Mouse (Mus musculus) MEL (cell line): ENCODE measurements around the gene Plekhm3. TPM values are rescaled to one million over a fixed set of nuclear protein-coding genes. Genes with fewer than 3 reads are reported as not detected.

Experiments
- DNase-seq: peaks from one replicate; pipeline ENCODE4 v3.0.0; 2011; ENCODE audit warnings: low read depth, low spot score
- H3K27ac ChIP-seq: 2 replicates; pipeline ENCODE4 v1.5.1; 2012; ENCODE audit warnings: low read depth, mild to moderate bottlenecking, control low read depth, low read length, moderate library complexity; ENCODE audit not compliant: control insufficient read depth
- H3K27me3 ChIP-seq, 2 experiments: fragments of 150-350 bp in 1 of 2; sonication (generic) in 1 of 2; 2 replicates each; pipeline ENCODE4 v1.6.1; 2012; ENCODE audit warnings: low read length in 2 of 2, mild to moderate bottlenecking in 2 of 2, improper control_type of control experiment in 1 of 2, moderate library complexity in 1 of 2; ENCODE audit not compliant: insufficient read depth in 2 of 2, control insufficient read depth in 1 of 2
- H3K36me3 ChIP-seq, 2 experiments: 2 replicates each; pipeline ENCODE4 v1.6.1; 2012 to 2014; ENCODE audit warnings: low read length in 2 of 2, improper control_type of control experiment in 1 of 2, inconsistent platforms in 1 of 2, mild to moderate bottlenecking in 1 of 2; ENCODE audit not compliant: insufficient read depth in 2 of 2, control insufficient read depth in 1 of 2
- H3K4me1 ChIP-seq, 2 experiments: fragments of 150-350 bp in 1 of 2; sonication (generic) in 1 of 2; 2 replicates each; pipeline ENCODE4 v1.6.1; 2012; ENCODE audit warnings: low read length in 2 of 2, improper control_type of control experiment in 1 of 2, mild to moderate bottlenecking in 1 of 2; ENCODE audit not compliant: insufficient read depth in 2 of 2, control insufficient read depth in 1 of 2
- H3K4me3 ChIP-seq, 2 experiments: fragments of 150-350 bp in 1 of 2; sonication (generic) in 1 of 2; 2 replicates each; pipeline ENCODE4 v1.5.1; 2012; ENCODE audit warnings: low read depth in 2 of 2, low read length in 2 of 2, mild to moderate bottlenecking in 2 of 2, moderate library complexity in 2 of 2, control low read depth in 1 of 2, improper control_type of control experiment in 1 of 2; ENCODE audit not compliant: control insufficient read depth in 1 of 2, insufficient read depth in 1 of 2
- H3K79me2 ChIP-seq: 2 replicates; pipeline ENCODE4 v1.6.1; 2012; ENCODE audit warnings: mild to moderate bottlenecking, low read length, moderate library complexity; ENCODE audit not compliant: control insufficient read depth, poor library complexity, insufficient read depth
- H3K9ac ChIP-seq: 2 replicates; pipeline ENCODE4 v1.6.1; 2012; ENCODE audit warnings: low read depth, mild to moderate bottlenecking, control low read depth, low read length, moderate library complexity; ENCODE audit not compliant: control insufficient read depth, poor library complexity, severe bottlenecking
- H3K9me3 ChIP-seq: fragments of 150-350 bp; sonication (generic); replicated peaks from 2 replicates; pipeline ENCODE4 v1.6.1; 2012; ENCODE audit warnings: mild to moderate bottlenecking, low read length, improper control_type of control experiment, moderate library complexity; ENCODE audit not compliant: insufficient read depth
- E2F4 ChIP-seq: IDR thresholded peaks from 2 replicates; pipeline ENCODE4 v1.6.1; 2011; ENCODE audit warnings: low read depth, low read length, improper control_type of control experiment, borderline replicate concordance
- EP300 ChIP-seq, 2 experiments: IDR thresholded peaks; 2 replicates each; pipeline ENCODE4 v1.6.1; 2011; ENCODE audit warnings: improper control_type of control experiment in 2 of 2, low read length in 2 of 2, low read depth in 1 of 2, mild to moderate bottlenecking in 1 of 2
- HCFC1 ChIP-seq: IDR thresholded peaks from 2 replicates; pipeline ENCODE4 v1.6.1; 2012; ENCODE audit warnings: low read depth, mild to moderate bottlenecking, inconsistent platforms, low read length, improper control_type of control experiment, moderate library complexity
- JUND ChIP-seq: IDR thresholded peaks from 2 replicates; pipeline ENCODE4 v1.6.1; 2011; ENCODE audit warnings: low read depth, mild to moderate bottlenecking, improper control_type of control experiment, low read length
- KAT2A ChIP-seq: conservative IDR thresholded peaks from 2 replicates; pipeline ENCODE4 v1.6.1; 2012; ENCODE audit warnings: low read depth, low read length, improper control_type of control experiment, inconsistent platforms
- MAFK ChIP-seq: IDR thresholded peaks from 2 replicates; pipeline ENCODE4 v1.6.1; 2011; ENCODE audit warnings: low read depth, mild to moderate bottlenecking, low read length, improper control_type of control experiment, borderline replicate concordance
- MAX ChIP-seq: IDR thresholded peaks from 2 replicates; pipeline ENCODE4 v1.6.1; 2011; ENCODE audit warnings: low read length, improper control_type of control experiment
- MYC ChIP-seq: IDR thresholded peaks from 2 replicates; pipeline ENCODE4 v1.6.1; 2011; ENCODE audit warnings: low read depth, mild to moderate bottlenecking, low read length, improper control_type of control experiment, moderate library complexity
- NELFE ChIP-seq: IDR thresholded peaks from 2 replicates; pipeline ENCODE4 v1.6.1; 2011; ENCODE audit warnings: low read depth, low read length, improper control_type of control experiment
- NRF1 ChIP-seq: IDR thresholded peaks from 2 replicates; pipeline ENCODE4 v1.6.1; 2014; ENCODE audit warnings: low read depth, mild to moderate bottlenecking, inconsistent platforms, low read length, improper control_type of control experiment, moderate library complexity; ENCODE audit not compliant: poor library complexity, insufficient read depth, severe bottlenecking
- POLR2AphosphoS2 ChIP-seq: IDR thresholded peaks from 2 replicates; pipeline ENCODE4 v1.6.1; 2011; ENCODE audit warnings: low read length, improper control_type of control experiment
- POLR2AphosphoS5 ChIP-seq: IDR thresholded peaks from 2 replicates; pipeline ENCODE4 v1.6.1; 2012; ENCODE audit warnings: low read depth, borderline replicate concordance, mild to moderate bottlenecking, inconsistent platforms, low read length, moderate library complexity, mixed read lengths
- SIN3A ChIP-seq: IDR thresholded peaks from 2 replicates; pipeline ENCODE4 v1.6.1; 2012; ENCODE audit warnings: low read length, improper control_type of control experiment, inconsistent platforms
- SMC3 ChIP-seq: IDR thresholded peaks from 2 replicates; pipeline ENCODE4 v1.6.1; 2011; ENCODE audit warnings: low read depth, low read length, improper control_type of control experiment
- TAL1 ChIP-seq: IDR thresholded peaks from 2 replicates; pipeline ENCODE4 v1.6.1; 2012; ENCODE audit warnings: mild to moderate bottlenecking, inconsistent platforms, low read length, moderate library complexity, mixed read lengths
- TBP ChIP-seq: IDR thresholded peaks from 2 replicates; pipeline ENCODE4 v1.8.0; 2011; ENCODE audit warnings: low read depth, low read length, improper control_type of control experiment
- UBTF ChIP-seq: IDR thresholded peaks from 2 replicates; pipeline ENCODE4 v1.6.1; 2012; ENCODE audit warnings: low read depth, mild to moderate bottlenecking, inconsistent platforms, low read length, improper control_type of control experiment, moderate library complexity, borderline replicate concordance; ENCODE audit not compliant: insufficient read depth
- USF1 ChIP-seq: IDR thresholded peaks from 2 replicates; pipeline ENCODE4 v1.6.1; 2014; ENCODE audit warnings: low read depth, mild to moderate bottlenecking, inconsistent platforms, low read length, improper control_type of control experiment, moderate library complexity
- ZNF384 ChIP-seq: IDR thresholded peaks from 2 replicates; pipeline ENCODE4 v1.6.1; 2012; ENCODE audit warnings: low read depth, mild to moderate bottlenecking, inconsistent platforms, low read length, improper control_type of control experiment
- polyA plus RNA-seq, 2 experiments: library from polyadenylated mRNA; stranded (reverse) in 1 of 2; unstranded in 1 of 2; fragments of >175 nt in 1 of 2; fragments of >200 nt in 1 of 2; gene quantifications; 2 replicates each; pipeline versions ENCODE4 v1.2.1 to v1.2.4; 2012; ENCODE audit warnings: low replicate concordance in 2 of 2, low read depth in 1 of 2; ENCODE audit not compliant: insufficient read length in 2 of 2, insufficient read depth in 1 of 2, missing spikeins in 1 of 2
- total RNA-seq: library from RNA; depleted of rRNA; stranded (reverse); fragments of 300-350 nt; gene quantifications from 2 replicates; pipeline ENCODE4 v1.2.3, GENCODE M21; 2012

The Plekhm3 gene
- total and polyA plus RNA-seq, 3 experiments, result 1.8 to 2.0 TPM; not detected in 1

DNA sequence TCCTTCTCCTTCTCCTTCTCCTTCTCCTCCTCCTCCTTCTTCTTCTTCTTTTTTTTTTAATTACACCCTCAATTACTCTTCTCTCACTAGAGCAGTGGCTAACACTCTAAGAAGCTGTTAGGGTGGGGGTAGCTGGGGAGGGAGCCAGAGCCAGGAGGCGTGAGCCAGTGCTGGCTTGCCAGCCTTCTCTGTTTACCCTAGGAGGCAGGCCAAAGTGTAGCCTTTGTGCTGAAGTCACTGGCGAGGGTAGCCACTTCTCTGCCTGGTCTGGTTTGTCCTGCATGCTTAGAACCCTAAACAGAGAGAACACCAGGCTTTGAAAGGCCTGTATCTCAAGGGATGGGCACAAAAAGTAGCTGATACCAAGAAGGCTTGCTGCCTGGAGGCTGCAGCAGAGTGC, 199.4 kb downstream of the Plekhm3 start:
- no peak overlapping the region for H3K27ac ChIP-seq
- H3K36me3 ChIP-seq, result no peaks in the 10 kb centered on the region; a peak in 1 of 4 replicates
- no peak overlapping the region for H3K9ac ChIP-seq
- H3K9me3 ChIP-seq, result no peaks in the 10 kb centered on the region
- no peak for DNase-seq
- H3K79me2 ChIP-seq, result no peaks in the 10 kb centered on the region
- no peaks in the 10 kb centered on the region for H3K27me3 ChIP-seq
- H3K4me1 ChIP-seq, result peaks cover 2 to 8% of the 10 kb centered on the region in 2 experiments; a peak in 2 of 4 replicates
- no peak overlapping the region for H3K4me3 ChIP-seq
- no peak for TF ChIP-seq HCFC1
- no peak for TF ChIP-seq TAL1
- TF ChIP-seq, all 39 proteins: peak for 0

DNA sequence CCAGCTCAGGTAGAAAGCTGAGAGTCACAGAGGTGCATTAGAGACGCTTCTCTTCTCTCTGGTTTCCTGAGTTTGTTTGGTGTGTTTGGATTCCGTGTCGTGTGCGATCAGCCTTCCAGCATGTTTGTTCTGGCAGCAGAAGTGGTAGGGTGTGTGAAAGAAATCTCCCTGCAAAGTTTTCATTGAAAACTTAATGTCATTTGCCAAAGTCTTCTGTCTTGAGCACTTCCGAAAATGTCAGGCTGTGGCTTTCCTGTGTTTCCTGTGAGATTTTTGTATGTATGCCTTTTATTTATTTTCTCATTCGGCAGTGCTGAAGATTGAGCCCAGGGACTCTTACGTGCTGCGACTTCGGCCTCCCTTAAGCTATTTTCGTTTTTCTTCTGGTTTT, 200.0 kb downstream of the Plekhm3 start:
- TF ChIP-seq SIN3A (no peak), POLR2AphosphoS2 (no peak), TAL1 (no peak), POLR2AphosphoS5 (no peak), NRF1 (no peak), NELFE (no peak), E2F4 (no peak), MAFK (no peak), USF1 (no peak), MAX (no peak), UBTF (no peak), EP300 (IDR thresholded peaks at IDR 0.05; ENCODE audit: low read depth in 1 of 2, low read length in 2 of 2) (no peak), KAT2A (no peak), TBP (no peak), JUND (no peak), SMC3 (no peak), MYC (no peak), ZNF384 (no peak)
- no peaks in the 10 kb centered on the region for H3K9me3 ChIP-seq
- peaks cover 2 to 8% of the 10 kb centered on the region in 2 experiments; a peak in 2 of 4 replicates for H3K4me1 ChIP-seq
- H3K79me2 ChIP-seq, result no peaks in the 10 kb centered on the region
- no peak overlapping the region for H3K27ac ChIP-seq
- no peaks in the 10 kb centered on the region for H3K27me3 ChIP-seq
- DNase-seq, result no peak
- H3K4me3 ChIP-seq, result no peak overlapping the region
- H3K36me3 ChIP-seq, result no peaks in the 10 kb centered on the region; a peak in 1 of 4 replicates
- no peak overlapping the region for H3K9ac ChIP-seq
